Mouse (Mus musculus) CH12.LX (cell line): ENCODE measurements around the gene Klhl32. TPM values are rescaled to one million over a fixed set of nuclear protein-coding genes. Genes with fewer than 3 reads are reported as not detected.
A peak's percentile ranks its signal among the peaks of the same experiment; 100 is the strongest.

Experiments
- DNase-seq: peaks from one replicate; pipeline ENCODE4 v3.0.0-alpha.2; 2013; ENCODE audit errors: extremely low read depth
- H3K27ac ChIP-seq: 2 replicates; pipeline ENCODE4 v1.5.1; 2012; ENCODE audit warnings: low read depth, mild to moderate bottlenecking, control low read depth, moderate library complexity; ENCODE audit not compliant: insufficient read depth
- H3K27me3 ChIP-seq: replicated peaks from 2 replicates; pipeline ENCODE3; 2012; ENCODE audit warnings: inconsistent platforms
- H3K36me3 ChIP-seq, 2 experiments: replicated peaks in 1 of 2; 2 replicates each; pipeline versions ENCODE3 to v1.6.1; 2012; ENCODE audit warnings: inconsistent platforms in 1 of 2, low read length in 1 of 2, mild to moderate bottlenecking in 1 of 2, mixed read lengths in 1 of 2, moderate library complexity in 1 of 2; ENCODE audit not compliant: control insufficient read depth in 1 of 2, insufficient read depth in 1 of 2
- H3K4me1 ChIP-seq, 2 experiments: 2 replicates each; pipeline ENCODE4 v1.6.1; 2012; ENCODE audit warnings: inconsistent platforms in 1 of 2, moderate library complexity in 1 of 2; ENCODE audit not compliant: insufficient read depth in 2 of 2, control insufficient read depth in 1 of 2
- H3K4me2 ChIP-seq: 2 replicates; pipeline ENCODE4 v1.6.1; 2012; ENCODE audit warnings: low read depth, mild to moderate bottlenecking, control low read depth; ENCODE audit not compliant: poor library complexity, insufficient read depth, severe bottlenecking
- H3K4me3 ChIP-seq, 3 experiments: fragments of 150-350 bp in 1 of 3; sonication (generic) in 1 of 3; replicated peaks in 1 of 3; 2 replicates each; pipeline versions ENCODE3 to v1.5.1; 2011 to 2012; ENCODE audit warnings: low read depth in 2 of 3, low read length in 2 of 3, mild to moderate bottlenecking in 2 of 3, moderate library complexity in 2 of 3, control low read depth in 1 of 3, improper control_type of control experiment in 1 of 3, inconsistent platforms in 1 of 3, mixed read lengths in 1 of 3; ENCODE audit not compliant: poor library complexity in 1 of 3
- H3K79me2 ChIP-seq: replicated peaks from 2 replicates; pipeline ENCODE4 v1.6.1; 2012; ENCODE audit warnings: mild to moderate bottlenecking, moderate library complexity; ENCODE audit not compliant: control insufficient read depth, poor library complexity, insufficient read depth, severe bottlenecking; ENCODE audit errors: extremely low read depth
- H3K9ac ChIP-seq: 2 replicates; pipeline ENCODE4 v1.6.1; 2012; ENCODE audit warnings: low read depth, mild to moderate bottlenecking, control low read depth, moderate library complexity; ENCODE audit not compliant: insufficient read depth
- H3K9me3 ChIP-seq: replicated peaks from 2 replicates; pipeline ENCODE3; 2012; ENCODE audit warnings: low read length, inconsistent platforms, mixed read lengths
- CTCF ChIP-seq, 2 experiments: IDR thresholded peaks in 1 of 2; conservative IDR thresholded peaks in 1 of 2; 2 replicates each; pipeline ENCODE4 v1.5.1; 2011 to 2012; ENCODE audit warnings: low read depth in 2 of 2, low read length in 2 of 2, improper control_type of control experiment in 1 of 2, inconsistent platforms in 1 of 2, mild to moderate bottlenecking in 1 of 2, moderate library complexity in 1 of 2
- E2F4 ChIP-seq: IDR thresholded peaks from 2 replicates; pipeline ENCODE4 v1.6.1; 2011; ENCODE audit warnings: low read depth, low read length, improper control_type of control experiment; ENCODE audit not compliant: insufficient replicate concordance
- ELF1 ChIP-seq: IDR thresholded peaks from 2 replicates; pipeline ENCODE4 v1.6.1; 2014; ENCODE audit warnings: low read depth, mild to moderate bottlenecking, inconsistent platforms, low read length, improper control_type of control experiment
- HCFC1 ChIP-seq: IDR thresholded peaks from 2 replicates; pipeline ENCODE4 v1.6.1; 2012; ENCODE audit warnings: low read depth, mild to moderate bottlenecking, inconsistent platforms, low read length, improper control_type of control experiment
- IRF4 ChIP-seq: IDR thresholded peaks from 2 replicates; pipeline ENCODE4 v1.6.1; 2014; ENCODE audit warnings: low read depth, mild to moderate bottlenecking, inconsistent platforms, low read length, improper control_type of control experiment
- JUN ChIP-seq: IDR thresholded peaks from 2 replicates; pipeline ENCODE4 v1.6.1; 2011; ENCODE audit warnings: low read depth, mild to moderate bottlenecking, low read length, improper control_type of control experiment, moderate library complexity; ENCODE audit not compliant: insufficient read depth
- JUND ChIP-seq: conservative IDR thresholded peaks from 2 replicates; pipeline ENCODE4 v1.6.1; 2011; ENCODE audit warnings: low read depth, low read length, improper control_type of control experiment
- MAFK ChIP-seq: IDR thresholded peaks from 2 replicates; pipeline ENCODE4 v1.6.1; 2011; ENCODE audit warnings: low read length, improper control_type of control experiment; ENCODE audit not compliant: insufficient replicate concordance
- MAZ ChIP-seq: IDR thresholded peaks from 2 replicates; pipeline ENCODE4 v1.6.1; 2012; ENCODE audit warnings: low read depth, mild to moderate bottlenecking, inconsistent platforms, low read length, improper control_type of control experiment, moderate library complexity
- MXI1 ChIP-seq: IDR thresholded peaks from 2 replicates; pipeline ENCODE4 v1.6.1; 2011; ENCODE audit warnings: mild to moderate bottlenecking, low read depth, low read length, improper control_type of control experiment
- NELFE ChIP-seq: IDR thresholded peaks from 2 replicates; pipeline ENCODE4 v1.6.1; 2011; ENCODE audit warnings: low read depth, low read length, improper control_type of control experiment
- PAX5 ChIP-seq: IDR thresholded peaks from 2 replicates; pipeline ENCODE4 v1.6.1; 2012; ENCODE audit warnings: low read length, inconsistent platforms, mixed read lengths
- POLR2A ChIP-seq: IDR thresholded peaks from 2 replicates; pipeline ENCODE4 v1.6.1; 2011; ENCODE audit warnings: low read depth, mild to moderate bottlenecking, improper control_type of control experiment, low read length
- POLR2AphosphoS2 ChIP-seq: IDR thresholded peaks from 2 replicates; pipeline ENCODE4 v1.6.1; 2011; ENCODE audit warnings: low read depth, low read length, improper control_type of control experiment
- RCOR1 ChIP-seq: conservative IDR thresholded peaks from 2 replicates; pipeline ENCODE4 v1.6.1; 2012; ENCODE audit warnings: low read depth, mild to moderate bottlenecking, inconsistent platforms, low read length, improper control_type of control experiment
- SIN3A ChIP-seq: IDR thresholded peaks from 2 replicates; pipeline ENCODE4 v1.6.1; 2012; ENCODE audit warnings: low read length, improper control_type of control experiment, inconsistent platforms
- SMC3 ChIP-seq: IDR thresholded peaks from 2 replicates; pipeline ENCODE4 v1.6.1; 2011; ENCODE audit warnings: low read depth, low read length, improper control_type of control experiment
- TBP ChIP-seq: conservative IDR thresholded peaks from 2 replicates; pipeline ENCODE4 v1.6.1; 2011; ENCODE audit warnings: low read depth, low read length, improper control_type of control experiment
- USF1 ChIP-seq: IDR thresholded peaks from 2 replicates; pipeline ENCODE4 v1.6.1; 2014; ENCODE audit warnings: low read depth, mild to moderate bottlenecking, inconsistent platforms, low read length, improper control_type of control experiment
- ZC3H11A ChIP-seq: IDR thresholded peaks from 2 replicates; pipeline ENCODE4 v1.6.1; 2012; ENCODE audit warnings: low read depth, mild to moderate bottlenecking, inconsistent platforms, low read length, improper control_type of control experiment
- ZMIZ1 ChIP-seq: IDR thresholded peaks from 2 replicates; pipeline ENCODE4 v1.6.1; 2012; ENCODE audit warnings: low read depth, mild to moderate bottlenecking, inconsistent platforms, low read length, improper control_type of control experiment
- dilution Hi-C: fragments of 300-500 bp; cut with MboI; formaldehyde crosslinking; loops from 2 replicates; pipeline ENCODE4 v1.14.3; 2020; ENCODE audit warnings: low sequenced_read_pairs; ENCODE audit not compliant: extremely low pct_unique_long_range_greater_than_20kb, extremely low pct_ligation_motif_present
- in situ Hi-C: fragments of 300-500 bp; cut with MboI; formaldehyde crosslinking; loops from 3 replicates; pipeline ENCODE4 v1.14.3; 2019; ENCODE audit warnings: low sequenced_read_pairs, low pct_ligation_motif_present, low pct_unique_long_range_greater_than_20kb, mixed read lengths
- polyA plus RNA-seq: library from polyadenylated mRNA; unstranded; fragments of >175 nt; gene quantifications from 2 replicates; pipeline ENCODE4 v1.2.1, GENCODE M21; 2012; ENCODE audit warnings: low read depth; ENCODE audit not compliant: insufficient read length
- total RNA-seq, 2 experiments: library from RNA; depleted of rRNA; stranded (reverse); fragments of 300-350 nt in 1 of 2; fragments of >200 nt in 1 of 2; gene quantifications; 2 replicates each; pipeline ENCODE4 v1.2.3; 2012 to 2014

Gene Klhl32
- total and polyA plus RNA-seq, 3 experiments = 0.55 to 1.1 (median 0.60) TPM

- no peaks in the 10 kb centered on the region for H3K27me3 ChIP-seq
- no peaks in the 10 kb centered on the region for H3K36me3 ChIP-seq
- no peak overlapping the region for H3K27ac ChIP-seq
- peaks cover 6 to 11% of the 10 kb centered on the region in 2 experiments; a peak in 3 of 4 replicates for H3K4me1 ChIP-seq
- peak overlapping the region; percentile 29; the same call in 1 of the 2 replicates for H3K4me2 ChIP-seq
- dilution Hi-C loops (no loop called here), in situ Hi-C loops (no loop called here)
- H3K9ac ChIP-seq = no peak overlapping the region
- TF ChIP-seq NELFE (no peak), POLR2AphosphoS2 (no peak), CTCF (conservative IDR thresholded peaks at IDR 0.05 in 1 of 2, IDR thresholded peaks at IDR 0.05 in 1 of 2; ENCODE audit: low read depth in 2 of 2, low read length in 2 of 2) (no peak), RCOR1 (no peak), HCFC1 (no peak), ELF1 (no peak), SIN3A (no peak), PAX5 (no peak), USF1 (no peak), MAZ (no peak), ZC3H11A (no peak)
- no peaks in the 10 kb centered on the region for H3K9me3 ChIP-seq
- no peaks in the 10 kb centered on the region for H3K79me2 ChIP-seq
- H3K4me3 ChIP-seq = no peak overlapping the region
- no peak for DNase-seq
Measured at GRCm38 (mm10) chr4:24793726-24794345, 57.1 kb downstream of the Klhl32 start.

- in situ Hi-C loops (no loop called here), dilution Hi-C loops (no loop called here)
- Histone ChIP-seq H3K9ac (no peak overlapping the region), H3K36me3 (no peaks in the 10 kb centered on the region), H3K27ac (no peak overlapping the region), H3K9me3 (no peaks in the 10 kb centered on the region), H3K27me3 (no peaks in the 10 kb centered on the region), H3K79me2 (no peaks in the 10 kb centered on the region), H3K4me2 (no peak overlapping the region), H3K4me3 (no peak overlapping the region), H3K4me1 (peaks cover 6% of the 10 kb centered on the region in 2 experiments; a peak in 3 of 4 replicates)
- TF ChIP-seq MAFK (peak; percentile 23; the same call in 1 of the 2 replicates), TBP (no peak), E2F4 (no peak)
- DNase-seq = no peak
Measured at GRCm38 (mm10) chr4:24792416-24792981, 58.4 kb downstream of the Klhl32 start.

GRCm38 (mm10) chr4:24789331-24789730 is 61.6 kb downstream of the Klhl32 start:
- Histone ChIP-seq H3K36me3 (no peaks in the 10 kb centered on the region), H3K4me3 (no peak overlapping the region), H3K79me2 (no peaks in the 10 kb centered on the region), H3K9ac (no peak overlapping the region), H3K27ac (no peak overlapping the region), H3K4me2 (no peak overlapping the region), H3K27me3 (no peaks in the 10 kb centered on the region), H3K4me1 (no peaks in the 10 kb centered on the region), H3K9me3 (no peaks in the 10 kb centered on the region)
- dilution Hi-C loops = no loop called here
- in situ Hi-C loops = no loop called here
- TF ChIP-seq IRF4 (no peak), PAX5 (no peak), JUND (no peak), E2F4 (no peak), POLR2A (no peak), ELF1 (no peak), CTCF (conservative IDR thresholded peaks at IDR 0.05 in 1 of 2, IDR thresholded peaks at IDR 0.05 in 1 of 2; ENCODE audit: low read depth in 2 of 2, low read length in 2 of 2) (no peak), JUN (no peak), SMC3 (no peak), MXI1 (no peak), ZMIZ1 (no peak)
- no peak for DNase-seq
